Mouse (Mus musculus) kidney, embryonic 16.5 days (tissue): ENCODE results near the gene Rhoc. TPM values are rescaled to one million over a fixed set of nuclear protein-coding genes. Genes with fewer than 3 reads are reported as not detected.

ENCODE experiments used
- ATAC-seq: fragments of 200-750 bp; cut with Nextera tagmentation; 2 replicates; pipeline ENCODE4 v1.8.0; 2017; ENCODE audit warnings: moderate TSS enrichment; ENCODE audit not compliant: low FRiP score, low TSS enrichment
- H3K27ac ChIP-seq: fragments of 300-500 bp; sonication (generic); 2 replicates; pipeline ENCODE4 v1.5.1; 2014; ENCODE audit warnings: low read length
- H3K27me3 ChIP-seq: fragments of 300-500 bp; sonication (generic); 2 replicates; pipeline ENCODE4 v1.6.1; 2014; ENCODE audit warnings: low read length, control low read depth, mixed read lengths; ENCODE audit not compliant: insufficient read depth
- H3K36me3 ChIP-seq: fragments of 300-500 bp; sonication (generic); 2 replicates; pipeline ENCODE4 v1.6.1; 2014; ENCODE audit warnings: low read length, control low read depth, mixed read lengths; ENCODE audit not compliant: insufficient read depth
- H3K4me1 ChIP-seq: fragments of 300-500 bp; sonication (generic); 2 replicates; pipeline ENCODE4 v1.6.1; 2014; ENCODE audit warnings: low read length, control low read depth, mixed read lengths; ENCODE audit not compliant: insufficient read depth
- H3K4me2 ChIP-seq: fragments of 300-500 bp; sonication (generic); replicated peaks from 2 replicates; pipeline ENCODE4 v1.6.1; 2014; ENCODE audit warnings: low read depth, low read length
- H3K4me3 ChIP-seq: fragments of 300-500 bp; sonication (generic); 2 replicates; pipeline ENCODE4 v1.5.1; 2014; ENCODE audit warnings: mild to moderate bottlenecking, low read length
- H3K9ac ChIP-seq: fragments of 300-500 bp; sonication (generic); replicated peaks from 2 replicates; pipeline ENCODE4 v1.6.1; 2014; ENCODE audit warnings: low read length
- H3K9me3 ChIP-seq: fragments of 300-500 bp; sonication (generic); 2 replicates; pipeline ENCODE4 v1.6.1; 2016; ENCODE audit warnings: low read length, control low read depth
- WGBS: fragments of 180-500 bp; shearing (Covaris S2); extraction: QIAGEN DNeasy Blood & Tissue Kit; methylation state at CpG from one replicate; pipeline ENCODE4 v1.1.7; 2014; 5-methylcytosine and 5-hydroxymethylcytosine counted together
- polyA plus RNA-seq: library from polyadenylated mRNA; unstranded; fragments of >200 nt; fragmentation: Nextera tagmentation; extraction: Ambion mirVana; gene quantifications from 2 replicates; pipeline ENCODE4 v1.2.1, GENCODE M21; 2015

Rhoc gene
- polyA plus RNA-seq, 1 experiment from 2014 or later = 146 TPM

DNA sequence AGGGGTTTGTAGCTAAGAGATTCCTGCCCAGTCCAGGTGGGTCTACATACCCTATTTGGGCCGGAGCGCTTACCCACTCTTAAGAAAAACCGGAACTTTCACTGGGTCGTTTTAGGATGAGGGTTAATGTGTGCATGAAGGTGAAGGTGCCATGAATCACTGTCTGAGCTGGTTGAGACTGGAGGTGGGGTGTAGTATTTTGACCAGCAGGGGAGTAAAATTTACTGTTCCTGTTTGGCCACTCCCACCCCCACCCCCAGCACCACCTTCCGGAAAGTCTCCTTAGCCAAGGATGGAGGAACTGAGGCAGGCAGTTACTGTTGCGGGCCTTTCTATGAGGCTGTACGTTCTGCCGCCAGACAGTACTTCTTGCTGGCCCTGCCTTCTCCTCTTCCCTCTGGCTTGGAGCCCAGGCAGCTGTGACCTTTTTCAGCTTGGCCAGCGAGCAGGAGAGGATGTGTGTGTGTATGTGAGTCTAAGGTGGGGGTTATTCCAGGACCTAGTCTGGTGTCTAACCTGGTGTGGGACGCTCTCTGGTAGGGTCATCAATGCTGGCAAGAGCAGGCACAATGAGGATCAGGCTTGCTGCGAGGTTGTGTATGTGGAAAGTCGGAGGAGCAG, 6.0 kb upstream of the Rhoc start:
- H3K9ac ChIP-seq = no peak overlapping the region; the same call in 1 of the 2 replicates

DNA sequence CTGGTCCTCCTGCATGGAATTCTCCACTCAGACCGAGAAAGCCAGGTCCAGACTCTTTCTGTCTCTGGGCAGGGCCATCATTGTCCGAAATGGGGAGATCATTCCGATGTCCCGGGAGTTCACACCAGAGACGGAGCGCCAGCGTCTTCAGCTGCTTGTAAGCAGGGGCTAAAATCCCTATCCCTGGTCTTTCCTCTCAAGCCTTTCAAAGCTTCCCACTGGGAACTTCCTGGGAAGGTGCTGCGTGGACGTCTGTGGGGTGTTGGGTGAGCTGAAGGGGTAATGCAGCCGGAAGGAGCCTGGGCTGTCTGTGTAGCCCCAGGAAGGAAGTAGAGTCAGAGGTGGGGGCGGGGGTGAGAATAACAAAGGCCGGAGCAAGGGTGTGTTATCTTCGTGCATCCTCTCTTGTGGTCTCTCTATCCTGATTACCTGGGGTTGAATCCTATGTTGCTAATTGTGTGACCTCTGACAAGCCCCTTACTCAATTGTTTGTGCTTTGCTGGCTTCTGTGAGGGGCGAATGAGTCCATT, 4.1 kb upstream of the Rhoc start:
- no peak overlapping the region for H3K27ac ChIP-seq
- H3K27me3 ChIP-seq = peaks cover 17% of the 10 kb centered on the region
- peaks cover 27% of the 10 kb centered on the region for H3K4me1 ChIP-seq
- no peaks in the 10 kb centered on the region for H3K36me3 ChIP-seq
- 45% methylated on average over 14 of the region's 14 CpGs for WGBS
- no peak overlapping the region for H3K4me2 ChIP-seq
- no peak for ATAC-seq
- H3K4me3 ChIP-seq = no peak overlapping the region
- H3K9ac ChIP-seq = no peak overlapping the region
- H3K9me3 ChIP-seq = no peaks in the 10 kb centered on the region

More for the DNA sequence above, 6.0 kb upstream of the Rhoc start:
- H3K27me3 ChIP-seq = peaks cover 34% of the 10 kb centered on the region
- no peaks in the 10 kb centered on the region for H3K36me3 ChIP-seq
- 18% methylated on average over 12 of the region's 12 CpGs for WGBS
- peak; percentile 21; the same call in 1 of the 2 replicates for ATAC-seq
- H3K27ac ChIP-seq = no peak overlapping the region
- H3K4me2 ChIP-seq = peak overlapping the region; percentile 97
- H3K9me3 ChIP-seq = no peaks in the 10 kb centered on the region
- peaks cover 23% of the 10 kb centered on the region for H3K4me1 ChIP-seq
- H3K4me3 ChIP-seq = peak overlapping the region; percentile 56

DNA sequence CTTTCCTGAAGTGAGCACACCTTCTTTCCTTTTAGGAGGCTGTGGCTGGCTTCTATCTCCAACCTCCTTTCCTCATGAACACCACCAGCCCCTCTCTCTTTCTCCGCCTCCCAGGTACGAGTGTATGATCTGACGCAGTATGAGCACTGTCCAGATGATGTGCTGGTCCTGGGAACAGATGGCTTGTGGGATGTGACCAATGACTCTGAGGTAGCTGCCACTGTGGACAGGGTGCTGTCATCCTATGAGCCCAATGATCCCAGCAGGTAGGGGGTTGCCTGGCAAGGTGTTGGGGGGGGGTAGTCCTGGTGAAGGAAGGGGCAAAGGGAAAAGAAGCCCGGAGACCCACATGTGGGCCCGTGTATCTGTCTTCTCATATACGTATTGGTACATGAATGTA, 2.9 kb upstream of the Rhoc start:
- Histone ChIP-seq H3K9ac (no peak overlapping the region), H3K4me1 (peaks cover 38% of the 10 kb centered on the region), H3K9me3 (no peaks in the 10 kb centered on the region), H3K4me3 (no peak overlapping the region), H3K27me3 (peaks cover 10% of the 10 kb centered on the region; the same call in 1 of the 2 replicates), H3K4me2 (no peak overlapping the region), H3K27ac (no peak overlapping the region), H3K36me3 (no peaks in the 10 kb centered on the region)
- ATAC-seq = no peak
- 88% methylated on average over 6 of the region's 6 CpGs for WGBS

GRCm38 (mm10) chr3:104788561-104789311, 561 bp downstream of the Rhoc start:
- Histone ChIP-seq H3K4me2 (peak overlapping the region; percentile 71), H3K9me3 (no peaks in the 10 kb centered on the region), H3K27ac (peak overlapping the region; percentile 85), H3K9ac (peak overlapping the region; percentile 84), H3K36me3 (peaks cover 20% of the 10 kb centered on the region), H3K27me3 (no peaks in the 10 kb centered on the region), H3K4me3 (peak overlapping the region; percentile 75), H3K4me1 (peaks cover 50% of the 10 kb centered on the region)
- WGBS = under 1% methylated on average over 50 of the region's 52 CpGs
- peak; percentile 93 for ATAC-seq

DNA sequence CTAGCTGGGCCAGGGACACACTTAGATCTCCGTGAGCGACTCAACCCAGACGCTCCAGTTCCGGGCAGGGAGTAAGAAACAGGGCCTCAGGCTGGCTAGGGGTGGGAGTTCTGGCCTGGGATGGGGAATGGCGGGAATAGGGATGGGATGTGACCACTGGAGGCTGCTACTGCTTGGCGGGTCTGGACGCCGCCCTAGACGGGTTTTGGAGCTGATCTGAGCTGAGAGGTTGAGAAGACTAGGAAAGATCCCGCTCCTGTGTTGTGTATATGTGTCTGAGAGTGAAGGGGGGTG, 1.1 kb downstream of the Rhoc start:
- Histone ChIP-seq H3K4me1 (peaks cover 55% of the 10 kb centered on the region), H3K9ac (peak overlapping the region; percentile 84), H3K36me3 (peaks cover 20% of the 10 kb centered on the region), H3K27me3 (no peaks in the 10 kb centered on the region), H3K4me2 (peak overlapping the region; percentile 71), H3K4me3 (peak overlapping the region; percentile 75), H3K27ac (peak overlapping the region; percentile 85), H3K9me3 (no peaks in the 10 kb centered on the region)
- under 1% methylated on average over 10 of the region's 10 CpGs for WGBS
- ATAC-seq = peak; percentile 41; the same call in 1 of the 2 replicates

DNA sequence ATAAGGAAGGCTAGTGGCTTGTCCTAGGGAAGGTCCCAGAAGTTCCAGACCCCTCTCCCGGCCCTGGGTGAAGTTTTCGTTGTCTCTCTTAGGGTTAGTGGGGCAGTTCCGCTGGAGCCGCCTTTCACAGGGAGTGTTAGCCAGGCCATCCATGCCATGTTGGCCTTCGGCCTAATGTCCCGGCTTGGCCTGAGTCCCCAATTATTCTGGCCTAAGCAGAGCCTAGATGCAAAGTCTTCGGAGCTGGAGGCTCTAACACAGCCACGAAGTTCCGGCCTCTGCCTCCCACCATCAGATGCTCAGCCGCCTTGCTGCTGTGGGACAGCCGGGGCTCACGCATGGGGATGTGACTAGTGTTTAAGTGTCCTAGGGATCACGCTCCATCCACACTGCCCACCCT, 1.6 kb downstream of the Rhoc start:
- Histone ChIP-seq H3K9ac (peak overlapping the region; percentile 84), H3K36me3 (peaks cover 20% of the 10 kb centered on the region), H3K27me3 (no peaks in the 10 kb centered on the region), H3K4me3 (peak overlapping the region; percentile 75), H3K4me1 (peaks cover 61% of the 10 kb centered on the region), H3K4me2 (peak overlapping the region; percentile 71), H3K27ac (peak overlapping the region; percentile 85), H3K9me3 (no peaks in the 10 kb centered on the region)
- 21% methylated on average over 13 of the region's 13 CpGs for WGBS
- ATAC-seq = no peak

DNA sequence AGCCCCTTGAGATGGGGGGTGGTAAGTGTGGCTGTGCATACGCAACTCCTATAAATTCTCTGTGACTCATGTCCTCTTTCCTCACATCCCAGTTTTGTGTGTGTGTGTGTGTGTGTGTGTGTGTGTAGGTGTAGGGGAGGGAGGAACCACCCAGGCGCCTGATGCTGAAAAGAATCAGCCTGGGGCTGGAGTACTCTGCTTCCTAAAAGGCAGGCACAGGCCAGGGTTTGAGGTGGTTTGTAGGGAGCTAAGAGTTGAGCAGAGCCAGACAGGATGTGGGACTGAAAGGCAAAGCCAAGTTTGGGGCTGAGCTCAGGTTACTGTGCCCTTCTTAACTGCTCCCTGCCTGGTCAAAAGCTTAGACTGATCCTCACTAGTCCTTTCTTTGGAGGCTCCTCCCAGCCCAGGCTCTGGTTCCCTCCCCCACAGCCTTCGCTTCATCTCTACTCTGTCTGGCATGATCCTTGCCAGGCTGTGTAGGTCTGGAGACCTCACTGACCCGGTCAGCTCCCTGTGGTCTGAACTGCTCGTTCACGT, 2.3 kb downstream of the Rhoc start:
- Histone ChIP-seq H3K4me1 (peaks cover 67% of the 10 kb centered on the region), H3K9ac (peak overlapping the region; percentile 84), H3K4me3 (peak overlapping the region; percentile 75), H3K27me3 (no peaks in the 10 kb centered on the region), H3K4me2 (peak overlapping the region; percentile 71), H3K36me3 (peaks cover 23% of the 10 kb centered on the region), H3K9me3 (no peaks in the 10 kb centered on the region), H3K27ac (peak overlapping the region; percentile 85)
- peak; percentile 8; the same call in 1 of the 2 replicates for ATAC-seq
- 6% methylated on average over 6 of the region's 6 CpGs for WGBS

DNA sequence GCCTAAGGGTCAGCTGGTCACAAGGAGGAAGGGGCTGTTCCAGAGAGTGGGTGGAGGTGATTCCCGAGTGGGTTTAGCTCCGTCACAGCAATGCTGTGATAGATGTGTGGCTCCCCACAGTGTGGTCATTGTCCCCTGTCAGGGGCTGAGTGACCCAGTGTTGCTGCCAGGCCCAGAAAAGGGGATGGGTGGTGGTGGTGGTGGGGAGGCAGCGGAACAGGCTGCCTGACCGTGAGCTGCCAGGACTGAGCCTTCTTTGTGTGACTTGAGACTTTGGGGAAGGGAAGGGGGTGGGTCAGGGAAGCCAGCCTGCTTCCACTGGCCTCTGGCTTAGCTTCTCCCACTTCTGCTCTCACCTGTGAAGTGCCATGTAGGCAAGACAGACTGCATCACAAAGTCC, 2.8 kb downstream of the Rhoc start:
- 16% methylated on average over 4 of the region's 4 CpGs for WGBS
- H3K4me3 ChIP-seq = peak overlapping the region; percentile 75
- H3K27ac ChIP-seq = peak overlapping the region; percentile 85
- no peaks in the 10 kb centered on the region for H3K9me3 ChIP-seq
- H3K36me3 ChIP-seq = peaks cover 26% of the 10 kb centered on the region
- peak overlapping the region; percentile 71 for H3K4me2 ChIP-seq
- ATAC-seq = no peak
- H3K9ac ChIP-seq = peak overlapping the region; percentile 84
- H3K4me1 ChIP-seq = peaks cover 72% of the 10 kb centered on the region
- no peaks in the 10 kb centered on the region for H3K27me3 ChIP-seq

DNA sequence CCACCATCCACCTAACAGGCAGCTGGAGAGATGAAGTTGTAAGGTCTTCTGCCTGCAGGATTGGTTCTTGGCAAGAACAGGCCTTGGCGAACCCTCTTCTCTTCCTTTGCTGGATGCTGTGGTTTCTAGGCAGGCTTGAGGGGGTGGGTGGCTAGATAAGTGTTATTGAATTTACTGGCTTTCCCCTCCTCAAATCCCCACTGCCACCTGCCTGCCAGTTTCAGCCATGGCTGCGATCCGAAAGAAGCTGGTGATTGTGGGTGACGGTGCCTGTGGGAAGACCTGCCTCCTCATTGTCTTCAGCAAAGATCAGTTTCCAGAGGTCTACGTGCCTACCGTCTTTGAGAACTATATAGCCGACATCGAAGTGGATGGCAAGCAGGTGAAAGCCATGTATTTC, 3.5 kb downstream of the Rhoc start:
- no peak overlapping the region for H3K27ac ChIP-seq
- H3K4me2 ChIP-seq = no peak overlapping the region
- H3K27me3 ChIP-seq = no peaks in the 10 kb centered on the region
- no peaks in the 10 kb centered on the region for H3K9me3 ChIP-seq
- H3K4me1 ChIP-seq = peaks cover 74% of the 10 kb centered on the region
- no peak for ATAC-seq
- peaks cover 29% of the 10 kb centered on the region for H3K36me3 ChIP-seq
- 93% methylated on average over 8 of the region's 8 CpGs for WGBS
- no peak overlapping the region for H3K4me3 ChIP-seq
- no peak overlapping the region for H3K9ac ChIP-seq
